Mouse (Mus musculus) layer of hippocampus, adult 11-12 months (tissue): ENCODE results near the gene Cpm.

Experiments
- DNase-seq: peaks from one replicate; pipeline ENCODE4 v3.0.0; 2022; ENCODE audit warnings: low spot score

Gene Cpm

DNA sequence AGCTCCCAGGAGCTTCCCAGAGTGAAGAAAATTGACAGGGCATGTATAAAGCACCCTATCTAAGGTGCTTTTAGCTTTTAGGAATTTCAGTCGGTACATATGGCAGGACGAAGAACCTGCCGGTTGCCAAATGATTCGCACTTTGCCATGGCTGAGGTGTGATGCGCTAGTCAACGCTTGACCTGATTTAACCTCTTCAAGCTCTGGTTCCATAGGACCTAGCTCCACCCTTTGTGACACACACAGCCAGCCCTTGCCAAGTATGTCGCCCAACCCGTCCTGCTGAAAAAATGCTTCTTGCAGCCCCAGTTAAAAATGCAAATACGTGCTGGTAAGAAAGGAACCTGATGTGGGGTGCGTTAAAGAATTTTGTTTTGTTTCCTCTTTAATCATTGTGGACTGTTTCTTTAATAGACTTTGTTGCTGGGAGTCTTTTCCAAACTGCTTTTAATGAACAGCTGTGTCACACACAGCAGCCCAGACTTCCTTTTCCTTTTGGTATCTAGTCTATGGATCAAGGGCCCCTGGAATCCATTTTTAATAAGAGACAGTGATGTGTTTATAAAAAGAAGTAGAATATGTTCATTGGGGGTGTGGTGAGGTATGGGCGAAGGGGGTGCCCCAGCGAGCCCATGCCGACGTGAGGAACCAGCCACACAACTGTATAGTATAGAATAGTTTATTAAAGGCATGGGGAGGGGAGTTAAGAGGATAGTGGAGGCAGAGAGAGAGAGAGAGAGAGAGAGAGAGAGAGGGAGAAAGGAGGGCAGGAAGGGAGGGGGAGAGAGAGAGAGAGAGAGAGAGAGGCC, 34.0 kb downstream of the Cpm start:
- no peak for DNase-seq

DNA sequence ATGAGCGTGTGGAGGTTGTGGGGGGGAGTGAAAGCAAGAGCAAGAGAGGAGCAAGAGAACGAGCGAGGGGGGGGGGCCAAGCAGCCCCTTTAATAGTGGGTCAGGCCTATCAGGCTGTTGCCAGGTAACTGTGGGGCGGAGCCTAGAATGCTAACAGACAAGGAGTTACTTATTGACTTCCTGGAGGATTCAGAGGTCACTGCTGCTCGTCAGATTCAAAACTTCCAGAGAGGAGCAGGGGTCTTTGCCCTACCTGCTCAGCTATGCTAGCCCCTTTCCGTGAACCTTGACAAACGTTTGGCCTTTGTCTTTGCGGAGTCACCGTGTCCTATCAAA, 34.5 kb downstream of the Cpm start:
- no peak for DNase-seq

DNA sequence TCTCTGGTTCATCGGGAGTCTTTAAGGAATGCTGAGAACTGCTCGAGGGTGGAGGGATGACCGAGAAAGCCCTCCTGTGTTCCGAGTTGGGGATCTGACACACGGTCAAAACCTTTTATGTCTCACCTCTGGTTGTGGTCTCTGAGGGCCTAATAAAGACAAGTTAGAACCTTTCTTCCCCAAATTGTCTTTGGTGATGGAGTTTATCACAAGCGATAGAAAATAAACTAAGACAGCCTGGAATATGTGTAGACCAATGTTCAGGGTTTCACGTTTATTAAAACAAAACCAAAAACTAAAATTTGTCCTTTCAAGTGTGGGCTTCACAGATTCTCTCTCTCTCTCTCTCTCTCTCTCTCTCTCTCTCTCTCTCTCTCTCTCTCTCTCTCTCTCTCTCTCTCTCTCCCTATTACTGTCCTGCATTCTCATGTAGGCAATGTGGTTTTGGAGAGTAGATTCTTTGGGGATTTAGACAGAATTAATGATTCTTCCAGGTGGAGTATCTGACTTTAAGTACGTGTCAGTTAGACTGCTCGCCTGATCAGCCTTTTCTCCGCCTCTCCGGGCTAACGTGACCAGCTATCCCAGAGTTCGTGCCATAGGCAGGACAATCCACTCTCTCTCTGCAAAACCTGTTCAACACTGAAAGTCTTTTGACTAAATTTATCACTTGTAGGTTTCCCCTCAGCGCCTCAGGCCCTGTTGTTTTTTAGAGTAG, 35.1 kb downstream of the Cpm start:
- no peak for DNase-seq

DNA sequence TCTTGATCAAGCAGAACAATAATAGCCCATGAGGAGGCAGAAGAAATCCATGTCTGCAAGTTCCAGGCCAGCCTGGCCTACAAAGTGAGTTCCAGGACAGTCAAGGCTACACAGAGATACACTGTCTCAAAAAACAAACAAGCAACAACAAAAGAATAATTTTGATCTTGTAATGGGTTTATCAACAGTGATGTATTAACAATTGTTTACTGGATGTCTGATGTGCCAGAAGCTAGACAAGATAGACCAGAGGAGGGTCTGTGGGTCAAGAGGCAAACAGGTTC, 35.6 kb downstream of the Cpm start:
- no peak for DNase-seq

DNA sequence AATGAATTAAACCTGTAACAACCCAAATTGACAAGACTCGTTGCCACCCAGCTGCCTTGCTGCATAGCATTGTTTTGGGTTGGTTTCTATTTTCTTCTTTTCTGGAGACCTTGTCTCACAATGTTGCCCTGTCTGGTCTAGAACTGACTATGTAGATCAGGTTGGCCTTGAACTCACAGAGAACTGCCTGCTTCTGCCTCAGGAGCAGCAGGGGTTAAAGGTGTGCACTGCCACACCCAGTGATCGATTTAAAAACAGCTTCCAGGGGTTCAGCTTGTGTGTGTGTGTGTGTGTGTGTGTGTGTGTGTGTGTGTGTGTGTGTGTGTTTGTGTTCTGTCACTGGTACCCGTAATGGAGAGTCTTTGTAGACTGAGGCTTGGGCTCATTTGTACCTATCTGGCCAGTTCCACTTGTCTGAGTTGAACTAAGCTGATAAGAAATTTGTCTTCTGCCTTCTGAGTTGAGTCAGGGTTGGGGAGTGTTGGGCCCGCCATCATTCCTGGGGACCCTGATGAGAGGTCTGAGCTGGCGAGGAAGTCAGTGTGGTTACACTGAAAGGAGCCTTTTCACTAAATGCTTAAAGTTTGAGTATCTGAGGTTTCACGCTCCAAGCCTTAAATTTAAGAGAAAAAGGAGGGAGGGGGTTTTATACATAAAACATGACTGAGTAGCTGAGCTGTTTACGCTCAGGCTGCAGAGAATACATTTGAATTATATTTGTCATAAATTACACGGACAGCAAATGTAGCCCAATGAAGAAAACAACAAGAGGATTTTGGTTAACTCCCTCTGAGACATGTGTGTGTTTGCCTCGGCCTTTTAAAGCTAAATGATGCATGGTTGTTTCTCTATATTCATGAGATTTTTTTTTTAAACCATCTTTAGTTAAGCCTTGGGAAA, 36.3 kb downstream of the Cpm start:
- DNase-seq = no peak

DNA sequence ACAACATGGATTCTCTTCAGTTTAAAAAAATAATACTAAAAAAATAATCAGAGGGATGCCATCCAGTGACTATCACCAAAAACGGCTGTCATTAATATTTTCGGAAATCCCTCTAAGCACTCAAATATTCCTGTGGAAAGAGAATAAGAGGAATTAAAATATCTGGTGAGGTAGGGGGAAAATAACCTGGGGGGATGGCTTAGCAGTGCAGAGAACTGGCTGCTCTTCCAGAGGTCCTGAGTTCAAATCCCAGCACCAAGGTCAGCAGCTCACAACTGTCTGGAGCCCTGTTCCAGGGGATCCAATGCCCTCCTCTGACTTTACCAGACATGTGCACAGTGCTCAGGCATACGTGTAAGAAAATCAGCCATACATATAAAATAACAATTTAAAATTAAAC, 37.1 kb downstream of the Cpm start:
- DNase-seq = no peak

DNA sequence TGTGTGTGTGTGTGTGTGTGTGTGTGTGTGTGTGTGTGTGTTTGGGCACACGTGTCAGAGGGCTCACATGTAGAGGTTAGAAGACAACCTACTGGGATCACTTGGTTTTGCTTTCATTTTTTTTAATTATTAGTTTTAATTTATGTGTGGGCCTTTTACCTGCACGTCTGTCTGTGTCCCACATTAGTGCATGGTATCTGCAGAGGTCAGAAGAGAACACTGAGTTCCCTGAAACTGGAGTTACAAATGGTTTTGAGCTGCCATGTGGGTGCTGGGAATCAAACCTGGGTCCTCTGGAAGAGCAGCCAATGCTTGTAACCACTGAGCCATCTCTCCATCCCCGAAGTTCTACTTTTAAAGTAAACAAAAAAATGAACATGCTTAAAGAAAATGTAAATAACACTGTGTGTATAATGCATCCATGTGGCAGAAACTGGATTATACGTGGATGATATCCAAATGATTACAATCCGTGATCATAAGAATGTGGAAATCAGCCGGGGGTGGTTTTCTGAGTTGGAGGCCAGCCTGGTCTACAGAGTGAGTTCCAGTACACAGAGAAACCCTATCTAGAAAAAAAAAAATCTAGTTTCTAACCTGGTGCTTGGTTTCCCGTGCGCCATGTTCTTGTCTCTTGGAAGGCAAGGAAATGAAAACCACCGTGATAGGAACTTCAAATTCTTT, 37.8 kb downstream of the Cpm start:
- DNase-seq = no peak

DNA sequence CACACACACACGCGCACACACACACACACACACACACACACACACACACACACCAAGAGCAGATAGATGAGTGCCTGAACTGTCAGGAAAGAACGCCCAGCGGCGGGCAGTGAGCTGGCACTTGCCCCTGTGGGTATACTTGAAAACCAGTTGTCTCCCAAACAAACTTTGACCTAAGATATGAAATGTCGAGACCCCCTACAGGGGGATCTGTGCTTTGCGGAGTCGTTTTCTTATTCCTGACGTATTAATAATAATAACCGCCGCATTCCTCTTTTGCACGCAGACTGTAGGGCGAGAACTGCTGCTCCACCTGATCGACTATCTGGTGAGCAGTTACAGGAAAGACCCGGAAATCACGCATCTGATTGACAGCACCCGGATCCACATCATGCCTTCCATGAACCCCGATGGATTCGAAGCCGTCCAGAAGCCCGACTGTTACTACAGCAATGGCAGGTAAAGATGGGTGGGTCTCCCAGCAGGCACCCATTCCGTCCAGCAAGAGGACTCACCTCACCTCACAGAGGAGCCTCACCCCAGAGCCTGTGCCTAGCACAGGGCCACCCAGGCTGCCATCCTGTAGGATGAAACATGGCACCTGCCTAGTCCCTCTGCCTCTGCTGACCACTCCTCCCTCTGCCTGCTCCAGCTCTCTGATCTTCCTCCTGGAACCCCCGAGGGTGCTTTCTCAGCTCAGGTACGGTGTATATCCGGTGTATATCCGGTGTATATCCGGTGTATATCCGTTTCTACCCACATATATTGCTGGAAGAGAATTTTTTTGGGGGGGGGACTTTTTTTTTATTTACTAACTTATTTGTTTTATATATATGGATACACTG, 38.6 kb downstream of the Cpm start:
- DNase-seq = no peak

DNA sequence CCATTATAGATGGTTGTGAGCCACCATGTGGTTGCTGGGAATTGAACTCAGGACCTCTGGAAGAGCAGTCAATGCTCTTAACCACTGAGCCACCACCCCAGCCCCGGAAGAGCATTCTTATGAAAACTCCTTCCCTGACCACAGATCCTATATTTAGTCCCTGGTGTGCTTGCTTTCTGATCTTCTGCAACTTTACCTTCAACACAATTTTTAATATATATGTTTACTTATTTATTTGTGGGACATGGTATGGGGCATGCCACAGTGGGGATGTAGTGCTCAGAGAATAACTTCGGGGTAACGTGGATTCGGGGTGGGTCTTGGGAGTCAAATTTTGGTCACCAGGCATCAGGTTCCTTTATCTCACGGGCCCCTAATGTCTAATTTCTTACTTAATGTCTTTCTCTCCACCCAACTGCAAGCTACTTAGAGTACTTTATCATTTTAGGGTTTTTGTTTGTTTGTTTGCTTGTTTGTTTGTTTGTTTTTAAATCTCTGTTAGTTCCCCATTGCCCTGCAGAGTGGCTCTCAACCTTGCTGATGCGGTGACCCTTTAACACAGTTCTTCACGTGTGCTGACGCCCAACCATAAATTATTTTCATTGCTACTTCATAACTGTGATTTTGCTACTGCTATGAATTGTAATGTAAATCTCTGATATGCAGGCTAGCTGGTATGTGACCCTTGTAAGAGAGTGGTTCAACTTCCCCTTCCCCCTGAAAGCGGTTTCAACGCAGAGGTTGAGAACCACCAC, 39.4 kb downstream of the Cpm start:
- DNase-seq = no peak

DNA sequence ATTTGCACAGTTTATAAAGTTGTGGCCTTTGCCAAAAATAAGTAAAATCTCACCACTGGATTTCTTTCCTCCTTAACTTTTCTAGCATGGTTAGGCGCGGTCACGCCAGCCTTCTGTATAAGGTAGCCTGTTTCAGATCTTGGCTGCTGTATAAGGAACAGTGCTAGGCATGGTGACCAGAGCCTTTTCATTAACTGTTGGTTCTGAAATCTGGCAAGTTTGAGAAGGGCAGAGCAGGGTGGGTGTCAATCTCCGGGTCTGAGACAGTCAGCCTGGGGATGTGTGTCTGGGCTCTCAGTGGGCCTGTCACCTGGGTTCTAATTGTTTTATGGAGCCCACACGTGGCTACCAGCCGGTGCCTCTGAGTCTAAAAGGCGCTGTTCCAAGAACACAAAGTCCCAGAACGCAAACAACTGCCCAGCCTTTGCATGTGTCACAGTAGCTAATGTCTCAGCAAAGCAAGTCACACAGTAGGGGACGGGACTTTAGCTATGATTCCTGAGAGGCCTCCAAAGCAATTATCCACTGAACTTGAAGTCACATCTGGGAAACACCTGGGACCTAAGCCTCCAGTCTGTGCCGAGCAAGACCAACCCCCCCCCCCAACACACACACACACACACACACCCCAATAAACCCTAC, 40.3 kb downstream of the Cpm start:
- peak; percentile 31 for DNase-seq

DNA sequence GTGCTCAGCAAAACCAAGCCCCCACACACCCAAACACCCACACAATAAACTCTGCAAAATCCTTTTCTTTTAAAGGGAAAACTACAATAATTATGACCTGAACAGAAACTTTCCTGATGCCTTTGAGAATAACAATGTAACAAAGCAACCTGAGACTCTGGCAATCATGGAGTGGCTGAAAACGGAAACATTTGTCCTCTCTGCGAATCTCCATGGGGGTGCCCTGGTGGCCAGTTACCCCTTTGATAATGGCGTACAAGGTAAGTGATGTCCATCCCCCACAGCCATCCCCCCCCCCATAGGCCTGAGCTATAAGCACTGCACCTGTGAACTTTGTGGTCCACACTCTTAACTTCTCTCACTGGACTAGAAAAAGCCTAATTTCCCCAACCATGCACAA, 40.8 kb downstream of the Cpm start:
- no peak for DNase-seq

DNA sequence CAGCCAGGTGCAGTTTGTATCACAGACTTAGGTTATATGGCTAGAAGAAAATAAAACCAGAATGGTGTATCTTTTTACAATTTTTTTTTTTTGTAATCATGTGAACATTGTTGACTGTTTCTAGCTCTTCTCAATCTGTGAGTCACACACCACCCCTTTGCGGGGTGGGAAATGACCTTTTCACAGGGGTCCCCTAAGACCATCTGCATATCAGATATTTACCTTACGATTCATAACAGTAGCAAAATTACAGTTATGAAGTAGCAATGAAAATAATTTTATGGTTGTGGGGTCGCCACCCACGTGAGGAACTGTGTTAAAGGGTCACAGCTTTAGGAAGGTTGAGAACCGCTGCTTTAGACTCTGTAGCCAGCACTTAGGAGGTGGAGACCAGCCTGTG, 41.5 kb downstream of the Cpm start:
- DNase-seq = no peak

DNA sequence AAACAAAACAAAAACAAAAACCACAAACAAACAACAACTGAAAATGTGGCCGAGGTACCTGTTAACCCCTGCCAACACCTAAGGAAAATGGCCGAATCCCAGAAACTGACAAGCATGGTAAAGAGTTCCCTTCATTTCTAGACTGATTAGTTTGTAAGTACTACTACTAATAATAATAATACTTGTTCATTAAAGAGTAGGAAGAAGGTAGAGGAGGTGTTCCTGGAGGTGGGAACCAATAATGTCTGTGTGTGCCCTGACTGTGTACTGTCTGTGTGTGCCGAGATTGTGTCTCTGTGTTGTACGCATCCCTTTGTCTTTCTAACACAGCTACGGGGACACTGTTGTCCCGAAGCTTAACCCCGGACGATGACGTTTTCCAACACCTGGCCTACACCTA, 42.0 kb downstream of the Cpm start:
- DNase-seq = no peak

DNA sequence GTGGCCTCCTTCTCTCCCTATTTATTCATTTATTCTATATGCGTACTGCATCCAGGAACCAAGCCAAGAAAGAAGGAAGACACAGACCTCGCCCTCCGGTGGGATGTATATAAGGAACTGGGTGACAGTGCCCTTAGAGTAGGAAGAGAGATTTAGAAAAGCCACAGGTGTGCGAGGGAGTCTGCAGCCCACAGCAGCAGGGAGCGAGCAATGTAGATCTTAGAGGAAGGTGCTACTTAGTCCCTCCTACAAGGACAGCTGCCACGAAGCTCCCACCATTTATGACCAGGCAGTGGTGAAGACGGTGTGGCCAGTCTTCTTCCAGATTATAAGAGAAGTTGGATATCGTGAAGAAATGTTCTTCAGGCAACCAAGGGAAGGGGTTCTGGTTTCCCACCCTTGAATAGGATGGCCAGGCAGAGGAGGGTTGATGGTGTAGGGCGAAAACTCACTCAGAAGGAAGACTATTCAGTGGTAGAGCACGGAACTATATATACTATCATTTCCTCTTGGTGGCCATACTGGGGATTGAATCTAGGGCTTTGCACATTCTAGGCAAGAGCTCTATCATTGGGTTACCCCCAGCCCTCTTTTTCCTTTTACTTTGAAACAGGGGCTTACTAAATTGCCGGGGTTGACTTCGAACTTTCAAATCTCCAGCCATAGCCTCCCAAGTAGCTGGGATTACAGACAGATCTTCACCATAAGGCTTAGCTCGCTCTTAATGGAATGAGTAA, 42.8 kb downstream of the Cpm start:
- no peak for DNase-seq

DNA sequence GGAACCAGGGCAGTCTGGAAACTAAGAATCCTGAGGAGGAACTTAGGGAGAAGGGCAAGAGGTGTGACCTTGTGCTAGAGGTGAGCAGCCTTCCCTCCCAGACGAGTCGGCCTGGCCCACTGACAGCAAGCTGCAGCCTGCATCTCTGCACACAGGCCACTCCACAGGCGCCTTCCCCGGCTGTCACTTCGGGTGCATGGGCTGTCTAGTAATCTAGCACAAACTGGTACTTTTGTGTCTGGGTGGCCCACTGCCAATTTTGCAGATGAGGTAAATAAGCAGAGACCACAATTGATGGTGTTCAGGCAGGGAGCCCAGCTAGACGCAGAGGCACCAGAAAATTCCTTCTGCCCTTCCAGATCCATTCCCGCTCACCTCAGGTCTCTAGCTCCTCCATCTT, 43.4 kb downstream of the Cpm start:
- peak; percentile 82 for DNase-seq

DNA sequence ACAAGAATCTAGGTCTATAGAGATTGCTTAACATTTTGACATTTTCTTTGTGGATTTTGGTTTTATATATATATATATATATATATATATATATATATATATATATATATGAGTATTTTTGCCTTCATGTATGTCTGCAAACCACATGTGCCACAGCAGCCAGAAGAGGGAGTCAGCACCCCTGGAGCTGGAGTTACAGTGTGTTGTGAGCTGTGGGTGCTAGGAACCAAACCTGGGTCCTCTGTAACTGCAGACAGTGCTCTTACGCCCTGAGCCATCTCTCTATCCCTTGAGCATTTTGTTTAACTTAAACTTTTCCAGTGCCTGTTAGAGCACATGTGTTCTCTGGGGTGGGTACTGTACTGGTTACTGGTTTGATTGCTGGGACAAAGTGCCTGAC, 44.6 kb downstream of the Cpm start:
- no peak for DNase-seq

DNA sequence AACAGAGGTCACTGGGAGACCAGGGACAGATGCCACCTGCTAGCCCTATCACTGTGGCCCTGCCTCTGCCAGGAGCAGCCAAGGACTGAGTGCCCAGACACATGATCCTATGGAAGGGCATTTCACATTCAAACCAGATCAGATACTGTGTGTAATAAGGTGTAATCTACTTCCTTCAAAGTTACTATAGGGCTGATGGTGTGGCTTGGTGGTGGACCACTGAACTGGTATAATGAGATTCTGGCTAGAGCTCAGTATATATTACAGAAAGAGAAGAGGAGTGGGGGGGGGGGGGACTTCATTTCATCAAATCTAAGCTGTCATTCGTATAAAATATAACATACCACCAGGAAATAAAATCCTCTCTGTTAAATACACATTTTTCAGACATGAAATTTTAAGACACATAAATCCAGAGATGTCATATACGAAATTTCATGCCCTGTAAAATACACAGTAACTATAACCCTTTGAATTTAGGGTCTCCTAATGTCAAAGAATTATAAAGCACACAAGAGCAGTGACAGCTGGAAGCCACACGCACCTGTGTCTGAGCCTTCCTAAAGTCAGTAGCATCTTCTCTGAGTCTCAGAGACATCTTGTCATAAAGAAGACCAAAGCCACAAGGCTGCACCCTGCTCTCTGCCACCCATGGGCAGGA, 45.2 kb downstream of the Cpm start:
- no peak for DNase-seq

DNA sequence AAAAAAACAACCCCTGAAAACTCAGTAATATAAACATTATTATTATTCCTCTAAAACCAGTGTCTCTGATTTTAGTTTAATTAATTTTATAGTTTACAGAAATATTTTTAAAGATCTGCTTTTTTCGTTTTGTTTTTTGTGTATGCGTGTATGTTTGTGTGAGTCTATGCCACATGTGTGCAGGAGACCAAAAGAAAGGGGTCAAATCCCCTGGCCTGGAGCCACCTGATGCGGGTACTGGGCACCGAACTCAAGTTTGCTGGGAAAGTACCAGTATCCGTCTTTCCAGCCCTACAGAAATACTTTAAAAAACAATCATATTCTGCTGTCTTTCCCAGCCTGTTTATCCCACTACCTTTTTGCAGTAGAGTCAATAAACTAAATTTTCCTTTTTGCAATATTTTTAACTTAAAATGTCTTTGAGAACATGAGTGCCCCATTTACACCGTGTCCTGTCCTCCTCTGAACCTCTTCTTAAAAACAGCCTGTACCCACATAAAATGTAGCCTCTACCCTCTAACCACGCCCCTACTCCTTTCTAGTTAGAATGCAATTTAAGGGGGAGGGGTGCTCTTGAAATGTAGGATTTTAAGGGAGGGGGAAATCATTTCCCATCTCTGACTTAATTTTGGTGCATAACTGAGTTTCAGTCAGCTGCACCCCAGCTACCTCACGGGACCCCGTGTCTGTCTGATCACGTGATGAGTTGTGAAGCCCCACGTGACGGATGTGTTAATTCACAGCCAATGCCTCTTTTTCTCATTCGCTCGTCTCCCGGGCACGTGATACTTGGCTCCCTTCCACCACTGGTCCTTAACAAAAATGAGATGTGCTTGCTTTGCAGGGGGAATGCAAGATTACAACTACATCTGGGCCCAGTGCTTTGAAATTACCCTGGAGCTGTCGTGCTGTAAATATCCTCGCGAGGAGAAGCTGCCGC, 46.1 kb downstream of the Cpm start:
- DNase-seq = peak; percentile 88
